Mouse (Mus musculus) kidney, embryonic 14.5 days (tissue): ENCODE measurements around the gene Srrd. TPM values are rescaled to one million over a fixed set of nuclear protein-coding genes. Genes with fewer than 3 reads are reported as not detected.

Source experiments
- ATAC-seq: fragments of 200-750 bp; cut with Nextera tagmentation; 2 replicates; pipeline ENCODE4 v1.8.0; 2017; ENCODE audit warnings: moderate number of reproducible peaks, mild to moderate bottlenecking, moderate TSS enrichment, moderate library complexity; ENCODE audit not compliant: low FRiP score, low TSS enrichment
- H3K27ac ChIP-seq: fragments of 300-500 bp; sonication (generic); 2 replicates; pipeline ENCODE4 v1.5.1; 2014; ENCODE audit warnings: low read depth, mild to moderate bottlenecking, low read length, moderate library complexity, mixed read lengths
- H3K27me3 ChIP-seq: fragments of 300-500 bp; sonication (generic); 2 replicates; pipeline ENCODE4 v1.6.1; 2014; ENCODE audit warnings: mild to moderate bottlenecking, low read length; ENCODE audit not compliant: control insufficient read depth, insufficient read depth
- H3K36me3 ChIP-seq: fragments of 300-500 bp; sonication (generic); 2 replicates; pipeline ENCODE4 v1.6.1; 2014; ENCODE audit warnings: low read length, mixed read lengths; ENCODE audit not compliant: control insufficient read depth, insufficient read depth
- H3K4me1 ChIP-seq: fragments of 300-500 bp; sonication (generic); 2 replicates; pipeline ENCODE4 v1.6.1; 2014; ENCODE audit warnings: low read length, mixed read lengths; ENCODE audit not compliant: control insufficient read depth, insufficient read depth
- H3K4me2 ChIP-seq: fragments of 300-500 bp; sonication (generic); replicated peaks from 2 replicates; pipeline ENCODE4 v1.6.1; 2014; ENCODE audit warnings: low read depth, mild to moderate bottlenecking, low read length
- H3K4me3 ChIP-seq: fragments of 300-500 bp; sonication (generic); 2 replicates; pipeline ENCODE4 v1.5.1; 2014; ENCODE audit warnings: mild to moderate bottlenecking, low read length
- H3K9ac ChIP-seq: fragments of 300-500 bp; sonication (generic); 2 replicates; pipeline ENCODE4 v1.6.1; 2014; ENCODE audit warnings: low read depth, mild to moderate bottlenecking, low read length, moderate library complexity
- H3K9me3 ChIP-seq: fragments of 300-500 bp; sonication (generic); 2 replicates; pipeline ENCODE4 v1.6.1; 2016; ENCODE audit warnings: low read length; ENCODE audit not compliant: control insufficient read depth
- WGBS: fragments of 180-500 bp; shearing (Covaris S2); extraction: QIAGEN DNeasy Blood & Tissue Kit; methylation state at CpG from one replicate; pipeline ENCODE4 v1.1.7; 2014; 5-methylcytosine and 5-hydroxymethylcytosine counted together
- polyA plus RNA-seq: library from polyadenylated mRNA; unstranded; fragments of >200 nt; fragmentation: Nextera tagmentation; extraction: Ambion mirVana; gene quantifications from 2 replicates; pipeline ENCODE4 v1.2.1, GENCODE M21; 2014

Gene Srrd
- polyA plus RNA-seq, 1 experiment from 2014 or later = 47.0 TPM

GRCm38 (mm10) chr5:112367338-112367737 is 24.5 kb upstream of the Srrd start:
- WGBS = 90% methylated on average over 4 of the region's 4 CpGs
- ATAC-seq = no peak
- Histone ChIP-seq H3K4me1 (no peaks in the 10 kb centered on the region), H3K4me3 (no peak overlapping the region), H3K27me3 (no peaks in the 10 kb centered on the region), H3K4me2 (no peak overlapping the region), H3K9ac (no peak overlapping the region), H3K27ac (no peak overlapping the region), H3K36me3 (peaks cover 66% of the 10 kb centered on the region), H3K9me3 (no peaks in the 10 kb centered on the region)

GRCm38 (mm10) chr5:112366879-112367278 is 24.0 kb upstream of the Srrd start:
- no peaks in the 10 kb centered on the region for H3K27me3 ChIP-seq
- H3K4me1 ChIP-seq = no peaks in the 10 kb centered on the region
- no peak overlapping the region for H3K4me3 ChIP-seq
- no peak overlapping the region for H3K9ac ChIP-seq
- peaks cover 62% of the 10 kb centered on the region for H3K36me3 ChIP-seq
- no peak overlapping the region for H3K4me2 ChIP-seq
- 96% methylated on average over 6 of the region's 6 CpGs for WGBS
- H3K9me3 ChIP-seq = no peaks in the 10 kb centered on the region
- ATAC-seq = no peak
- no peak overlapping the region for H3K27ac ChIP-seq

GRCm38 (mm10) chr5:112364184-112364797 is 21.5 kb upstream of the Srrd start:
- Histone ChIP-seq H3K9ac (no peak overlapping the region), H3K4me3 (no peak overlapping the region), H3K9me3 (no peaks in the 10 kb centered on the region), H3K27me3 (no peaks in the 10 kb centered on the region), H3K36me3 (peaks cover 41% of the 10 kb centered on the region), H3K4me1 (no peaks in the 10 kb centered on the region), H3K4me2 (no peak overlapping the region), H3K27ac (no peak overlapping the region)
- no peak for ATAC-seq
- 61% methylated on average over 10 of the region's 10 CpGs for WGBS

GRCm38 (mm10) chr5:112360077-112360476 is 17.2 kb upstream of the Srrd start:
- no peaks in the 10 kb centered on the region for H3K4me1 ChIP-seq
- no peak overlapping the region for H3K4me3 ChIP-seq
- H3K27ac ChIP-seq = no peak overlapping the region
- no peaks in the 10 kb centered on the region for H3K27me3 ChIP-seq
- peaks cover 33% of the 10 kb centered on the region for H3K36me3 ChIP-seq
- H3K9me3 ChIP-seq = no peaks in the 10 kb centered on the region
- ATAC-seq = no peak
- WGBS = 89% methylated on average over 3 of the region's 3 CpGs
- no peak overlapping the region for H3K9ac ChIP-seq
- H3K4me2 ChIP-seq = no peak overlapping the region

GRCm38 (mm10) chr5:112359520-112359919 is 16.7 kb upstream of the Srrd start:
- H3K9ac ChIP-seq = no peak overlapping the region
- no peaks in the 10 kb centered on the region for H3K9me3 ChIP-seq
- peaks cover 32% of the 10 kb centered on the region; the same call in 1 of the 2 replicates for H3K36me3 ChIP-seq
- no peak for ATAC-seq
- no peak overlapping the region for H3K27ac ChIP-seq
- WGBS = 94% methylated on average over 4 of the region's 4 CpGs
- no peaks in the 10 kb centered on the region for H3K27me3 ChIP-seq
- H3K4me2 ChIP-seq = no peak overlapping the region
- no peak overlapping the region for H3K4me3 ChIP-seq
- no peaks in the 10 kb centered on the region for H3K4me1 ChIP-seq

- Histone ChIP-seq H3K4me2 (no peak overlapping the region), H3K36me3 (peaks cover 35% of the 10 kb centered on the region; the same call in 1 of the 2 replicates), H3K9me3 (no peaks in the 10 kb centered on the region), H3K4me1 (no peaks in the 10 kb centered on the region), H3K27ac (no peak overlapping the region), H3K9ac (no peak overlapping the region), H3K27me3 (no peaks in the 10 kb centered on the region), H3K4me3 (no peak overlapping the region)
- 87% methylated on average over 9 of the region's 9 CpGs for WGBS
- ATAC-seq = no peak
These were observed 13.5 kb upstream of the Srrd start for GRCm38 (mm10) chr5:112356322-112356721.

- Histone ChIP-seq H3K4me1 (no peaks in the 10 kb centered on the region), H3K9me3 (no peaks in the 10 kb centered on the region), H3K36me3 (peaks cover 35% of the 10 kb centered on the region; the same call in 1 of the 2 replicates), H3K4me3 (no peak within 1 kb of the TSS), H3K27ac (no peak within 1 kb of the TSS), H3K4me2 (no peak within 1 kb of the TSS), H3K9ac (no peak within 1 kb of the TSS), H3K27me3 (no peaks in the 10 kb centered on the region)
- ATAC-seq = no peak
- WGBS = 64% methylated on average over 13 of the region's 13 CpGs
These were observed 13.1 kb upstream of the Srrd start, which contains the start of gene Gm6583 for GRCm38 (mm10) chr5:112355910-112356309. Gm6583 (minus strand) TSS chr5:112356033.

GRCm38 (mm10) chr5:112355493-112355892 is 12.7 kb upstream of the Srrd start:
- no peak for ATAC-seq
- Histone ChIP-seq H3K4me1 (no peaks in the 10 kb centered on the region), H3K9ac (no peak overlapping the region), H3K27me3 (no peaks in the 10 kb centered on the region), H3K4me3 (no peak overlapping the region), H3K36me3 (peaks cover 36% of the 10 kb centered on the region), H3K4me2 (no peak overlapping the region), H3K9me3 (no peaks in the 10 kb centered on the region), H3K27ac (no peak overlapping the region)
- WGBS = 81% methylated on average over 6 of the region's 6 CpGs

- no peak overlapping the region for H3K4me2 ChIP-seq
- H3K9ac ChIP-seq = no peak overlapping the region
- no peak for ATAC-seq
- peaks cover 34% of the 10 kb centered on the region for H3K36me3 ChIP-seq
- no peak overlapping the region for H3K27ac ChIP-seq
- no peaks in the 10 kb centered on the region for H3K4me1 ChIP-seq
- WGBS = 92% methylated on average over 8 of the region's 8 CpGs
- H3K4me3 ChIP-seq = no peak overlapping the region
- H3K27me3 ChIP-seq = no peaks in the 10 kb centered on the region
- no peaks in the 10 kb centered on the region for H3K9me3 ChIP-seq
These were observed 6.3 kb upstream of the Srrd start for GRCm38 (mm10) chr5:112349169-112349568.
